Mouse (Mus musculus): ENCODE measurements at regions not wholly inside any gene's neighbourhood (a gene's known extent, or its start where the extent isn't known, plus 50 kb on each side); places are given as distances from the start of the nearest gene placed in this dataset.

- DNase-seq (ENCODE audit: low spot score in 2 of 2) = no peak
Observed at GRCm38 (mm10) chr17:47178705-47179104, 168.3 kb upstream of the Ubr2 start.

- DNase-seq (ENCODE audit: low spot score in 2 of 2) = no peak
Observed at GRCm38 (mm10) chr17:47177671-47178246, 167.4 kb upstream of the Ubr2 start.

- no peak for DNase-seq (ENCODE audit: low spot score in 2 of 2)
Observed at GRCm38 (mm10) chr17:47176328-47176727, 166.0 kb upstream of the Ubr2 start.

GRCm38 (mm10) chr17:47174748-47175215 is 164.4 kb upstream of the Ubr2 start:
- DNase-seq (ENCODE audit: low spot score in 2 of 2) = no peak

GRCm38 (mm10) chr17:47171801-47172200 is 161.4 kb upstream of the Ubr2 start:
- no peak for DNase-seq (ENCODE audit: low spot score in 2 of 2)

GRCm38 (mm10) chr17:47170978-47171593 is 160.7 kb upstream of the Ubr2 start:
- peak; percentile 53 to 58 for DNase-seq (ENCODE audit: low spot score in 2 of 2)

GRCm38 (mm10) chr17:47168105-47168504 is 157.7 kb upstream of the Ubr2 start:
- DNase-seq (ENCODE audit: low spot score in 2 of 2) = no peak

GRCm38 (mm10) chr17:47163677-47164340 is 153.5 kb upstream of the Ubr2 start:
- no peak for DNase-seq (ENCODE audit: low spot score in 2 of 2)

GRCm38 (mm10) chr17:47162459-47162858 is 152.1 kb upstream of the Ubr2 start:
- DNase-seq (ENCODE audit: low spot score in 2 of 2) = no peak

- no peak for DNase-seq (ENCODE audit: low spot score in 2 of 2)
Observed at GRCm38 (mm10) chr17:47156237-47156636, 145.9 kb upstream of the Ubr2 start.

GRCm38 (mm10) chr17:47151557-47152278 is 141.4 kb upstream of the Ubr2 start:
- no peak for DNase-seq (ENCODE audit: low spot score in 2 of 2)

- DNase-seq (ENCODE audit: low spot score in 2 of 2) = no peak
Observed at GRCm38 (mm10) chr17:47151193-47151556, 140.8 kb upstream of the Ubr2 start.

GRCm38 (mm10) chr17:47150636-47151035 is 140.3 kb upstream of the Ubr2 start:
- no peak for DNase-seq (ENCODE audit: low spot score in 2 of 2)

GRCm38 (mm10) chr17:47149662-47150061 is 139.3 kb upstream of the Ubr2 start:
- DNase-seq (ENCODE audit: low spot score in 2 of 2) = no peak

- no peak for DNase-seq (ENCODE audit: low spot score in 2 of 2)
Observed at GRCm38 (mm10) chr17:47149158-47149557, 138.8 kb upstream of the Ubr2 start.

- DNase-seq (ENCODE audit: low spot score in 2 of 2) = peak in 1 of 2 experiments; percentile 33
Observed at GRCm38 (mm10) chr17:47146640-47147039, 136.3 kb upstream of the Ubr2 start.

GRCm38 (mm10) chr17:47145590-47145989 is 135.2 kb upstream of the Ubr2 start:
- DNase-seq (ENCODE audit: low spot score in 2 of 2) = no peak

GRCm38 (mm10) chr17:47144996-47145395 is 134.6 kb upstream of the Ubr2 start:
- DNase-seq (ENCODE audit: low spot score in 2 of 2) = no peak

- DNase-seq (ENCODE audit: low spot score in 2 of 2) = no peak
Observed at GRCm38 (mm10) chr17:47144460-47144859, 134.1 kb upstream of the Ubr2 start.

GRCm38 (mm10) chr17:47143898-47144297 is 133.5 kb upstream of the Ubr2 start:
- no peak for DNase-seq (ENCODE audit: low spot score in 2 of 2)

- DNase-seq (ENCODE audit: low spot score in 2 of 2) = no peak
Observed at GRCm38 (mm10) chr17:47142885-47143284, 132.5 kb upstream of the Ubr2 start.

GRCm38 (mm10) chr17:47142276-47142675 is 131.9 kb upstream of the Ubr2 start:
- DNase-seq (ENCODE audit: low spot score in 2 of 2) = peak in 1 of 2 experiments; percentile 16

GRCm38 (mm10) chr17:47141843-47142215 is 131.5 kb upstream of the Ubr2 start:
- peak; percentile 13 to 26 for DNase-seq (ENCODE audit: low spot score in 2 of 2)

Measured in thymus, postnatal 10 days (tissue).